Mouse (Mus musculus): ENCODE data around the gene Gspt1. TPM values are rescaled to one million over a fixed set of nuclear protein-coding genes. Genes with fewer than 3 reads are reported as not detected.
A peak's percentile ranks its signal among the peaks of the same experiment; 100 is the strongest.

Gene Gspt1
- polyA plus RNA-seq, 1 experiment from 2014 or later, result 101 TPM

- H3K4me3 ChIP-seq, result no peak overlapping the region
- no peak overlapping the region for H3K4me2 ChIP-seq (replicated peaks)
- no peaks in the 10 kb centered on the region for H3K27me3 ChIP-seq (replicated peaks)
- no peaks in the 10 kb centered on the region for H3K4me1 ChIP-seq
- no peak for ATAC-seq (ENCODE audit: low FRiP score, low read depth)
- no peak overlapping the region for H3K27ac ChIP-seq
- H3K9ac ChIP-seq, result no peak overlapping the region
- no peaks in the 10 kb centered on the region for H3K36me3 ChIP-seq
- 73% methylated on average over 2 of the region's 2 CpGs for WGBS
- H3K9me3 ChIP-seq, result no peaks in the 10 kb centered on the region
Observed at GRCm38 (mm10) chr16:11266556-11266955, 12.4 kb upstream of the Gspt1 start.

GRCm38 (mm10) chr16:11263266-11263665, 9.1 kb upstream of the Gspt1 start:
- H3K4me3 ChIP-seq, result no peak overlapping the region
- H3K4me1 ChIP-seq, result no peaks in the 10 kb centered on the region
- H3K4me2 ChIP-seq (replicated peaks), result no peak overlapping the region
- no peak overlapping the region for H3K27ac ChIP-seq
- H3K27me3 ChIP-seq (replicated peaks), result no peaks in the 10 kb centered on the region
- ATAC-seq (ENCODE audit: low FRiP score, low read depth), result no peak
- no peaks in the 10 kb centered on the region for H3K36me3 ChIP-seq
- no peak overlapping the region for H3K9ac ChIP-seq
- no peaks in the 10 kb centered on the region for H3K9me3 ChIP-seq

GRCm38 (mm10) chr16:11254723-11255164, 619 bp upstream of the Gspt1 start:
- Histone ChIP-seq H3K27me3 (replicated peaks) (no peaks in the 10 kb centered on the region), H3K9ac (peak overlapping the region; percentile 62), H3K27ac (peak overlapping the region; percentile 86), H3K36me3 (no peaks in the 10 kb centered on the region), H3K9me3 (no peaks in the 10 kb centered on the region), H3K4me1 (peaks cover 11% of the 10 kb centered on the region), H3K4me3 (peak overlapping the region; percentile 99), H3K4me2 (replicated peaks) (peak overlapping the region; percentile 86)
- no peak for ATAC-seq (ENCODE audit: low FRiP score, low read depth)
- WGBS, result 17% methylated on average over 10 of the region's 10 CpGs

- Histone ChIP-seq H3K27ac (peak overlapping the region; percentile 86), H3K9ac (peak overlapping the region; percentile 96), H3K36me3 (no peaks in the 10 kb centered on the region), H3K4me2 (replicated peaks) (peak overlapping the region; percentile 86), H3K9me3 (no peaks in the 10 kb centered on the region), H3K4me3 (peak overlapping the region; percentile 99), H3K4me1 (peaks cover 11% of the 10 kb centered on the region), H3K27me3 (replicated peaks) (no peaks in the 10 kb centered on the region)
- peak; percentile 38 for ATAC-seq (ENCODE audit: low FRiP score, low read depth)
- WGBS, result under 1% methylated on average over 58 of the region's 58 CpGs
Observed at GRCm38 (mm10) chr16:11253065-11253831, 877 bp downstream of the Gspt1 start.

GRCm38 (mm10) chr16:11247791-11248190, 6.3 kb downstream of the Gspt1 start:
- H3K4me1 ChIP-seq, result peaks cover 9% of the 10 kb centered on the region
- H3K4me2 ChIP-seq (replicated peaks), result no peak overlapping the region
- H3K36me3 ChIP-seq, result no peaks in the 10 kb centered on the region
- H3K9ac ChIP-seq, result no peak overlapping the region
- no peaks in the 10 kb centered on the region for H3K27me3 ChIP-seq (replicated peaks)
- H3K27ac ChIP-seq, result no peak overlapping the region
- H3K9me3 ChIP-seq, result no peaks in the 10 kb centered on the region
- WGBS, result 84% methylated on average over 2 of the region's 2 CpGs
- H3K4me3 ChIP-seq, result no peak overlapping the region
- no peak for ATAC-seq (ENCODE audit: low FRiP score, low read depth)

- Histone ChIP-seq H3K9me3 (no peaks in the 10 kb centered on the region), H3K4me2 (replicated peaks) (no peak overlapping the region), H3K4me1 (no peaks in the 10 kb centered on the region), H3K27me3 (replicated peaks) (no peaks in the 10 kb centered on the region), H3K27ac (no peak overlapping the region), H3K9ac (no peak overlapping the region), H3K36me3 (no peaks in the 10 kb centered on the region), H3K4me3 (no peak overlapping the region)
- ATAC-seq (ENCODE audit: low FRiP score, low read depth), result no peak
- WGBS, result 89% methylated on average over 9 of the region's 9 CpGs
Observed at GRCm38 (mm10) chr16:11245767-11246166, 8.4 kb downstream of the Gspt1 start.

- no peak overlapping the region for H3K4me2 ChIP-seq (replicated peaks)
- H3K9ac ChIP-seq, result no peak overlapping the region
- no peaks in the 10 kb centered on the region for H3K27me3 ChIP-seq (replicated peaks)
- no peaks in the 10 kb centered on the region for H3K4me1 ChIP-seq
- H3K27ac ChIP-seq, result no peak overlapping the region
- ATAC-seq (ENCODE audit: low FRiP score, low read depth), result no peak
- H3K9me3 ChIP-seq, result no peaks in the 10 kb centered on the region
- peaks cover 12% of the 10 kb centered on the region for H3K36me3 ChIP-seq
- 85% methylated on average over 1 of the region's 1 CpGs for WGBS
- H3K4me3 ChIP-seq, result no peak overlapping the region
Observed at GRCm38 (mm10) chr16:11242401-11242800, 11.7 kb downstream of the Gspt1 start.

- no peak overlapping the region for H3K27ac ChIP-seq
- no peak for ATAC-seq (ENCODE audit: low FRiP score, low read depth)
- no peak overlapping the region for H3K9ac ChIP-seq
- H3K4me3 ChIP-seq, result no peak overlapping the region
- no peaks in the 10 kb centered on the region for H3K4me1 ChIP-seq
- WGBS, result 88% methylated on average over 3 of the region's 3 CpGs
- H3K4me2 ChIP-seq (replicated peaks), result no peak overlapping the region
- peaks cover 47% of the 10 kb centered on the region for H3K36me3 ChIP-seq
- no peaks in the 10 kb centered on the region for H3K27me3 ChIP-seq (replicated peaks)
- no peaks in the 10 kb centered on the region for H3K9me3 ChIP-seq
Observed at GRCm38 (mm10) chr16:11217801-11218200, 36.3 kb downstream of the Gspt1 start.

GRCm38 (mm10) chr16:11203600-11204390, 50.3 kb downstream of the Gspt1 start:
- no peaks in the 10 kb centered on the region for H3K27me3 ChIP-seq (replicated peaks)
- no peaks in the 10 kb centered on the region for H3K9me3 ChIP-seq
- H3K27ac ChIP-seq, result no peak overlapping the region
- peaks cover 22% of the 10 kb centered on the region for H3K4me1 ChIP-seq
- H3K4me3 ChIP-seq, result peak overlapping the region; percentile 89
- H3K9ac ChIP-seq, result peak overlapping the region; percentile 90
- H3K4me2 ChIP-seq (replicated peaks), result peak overlapping the region; percentile 78
- H3K36me3 ChIP-seq, result peaks cover 41% of the 10 kb centered on the region
- peak; percentile 52; the same call in 1 of the 2 replicates for ATAC-seq (ENCODE audit: low FRiP score, low read depth)
- 8% methylated on average over 24 of the region's 24 CpGs for WGBS

GRCm38 (mm10) chr16:11202571-11203554, 51.3 kb downstream of the Gspt1 start, which contains the start of gene Rsl1d1:
Gene Rsl1d1 (minus strand): TSS chr16:11203331.
- H3K4me3 ChIP-seq, result peak within 1 kb of the TSS; percentile 89
- WGBS, result under 1% methylated on average over 68 of the region's 68 CpGs
- H3K9me3 ChIP-seq, result no peaks in the 10 kb centered on the region
- H3K4me2 ChIP-seq (replicated peaks), result peak within 1 kb of the TSS; percentile 78
- H3K4me1 ChIP-seq, result peaks cover 22% of the 10 kb centered on the region
- no peaks in the 10 kb centered on the region for H3K27me3 ChIP-seq (replicated peaks)
- ATAC-seq (ENCODE audit: low FRiP score, low read depth), result peak; percentile 99
- H3K27ac ChIP-seq, result no peak within 1 kb of the TSS
- H3K9ac ChIP-seq, result peak within 1 kb of the TSS; percentile 90
- peaks cover 43% of the 10 kb centered on the region for H3K36me3 ChIP-seq

GRCm38 (mm10) chr16:11201740-11202394, 52.3 kb downstream of the Gspt1 start:
- Histone ChIP-seq H3K4me2 (replicated peaks) (peak overlapping the region; percentile 78), H3K9me3 (no peaks in the 10 kb centered on the region), H3K36me3 (peaks cover 45% of the 10 kb centered on the region), H3K4me1 (peaks cover 22% of the 10 kb centered on the region), H3K9ac (peak overlapping the region; percentile 90), H3K27ac (no peak overlapping the region), H3K27me3 (replicated peaks) (no peaks in the 10 kb centered on the region), H3K4me3 (peak overlapping the region; percentile 89)
- no peak for ATAC-seq (ENCODE audit: low FRiP score, low read depth)
- WGBS, result 71% methylated on average over 6 of the region's 6 CpGs
